Mouse (Mus musculus) inflammation-experienced regulatory T-cells, adult 6 months (primary cell): Measurements from ENCODE around the gene Olfr1326-ps1. TPM values are rescaled to one million over a fixed set of nuclear protein-coding genes. Genes with fewer than 3 reads are reported as not detected.

Experiments used
- ATAC-seq: one replicate; pipeline ENCODE4 v1.8.0; 2017
- polyA plus RNA-seq, 3 experiments: library from polyadenylated mRNA; unstranded; fragments of 100-300 nt; shearing (Covaris generic); gene quantifications; one replicate each; pipeline ENCODE4 v1.2.1; 2017

Gene Olfr1326-ps1
- polyA plus RNA-seq = not detected

DNA sequence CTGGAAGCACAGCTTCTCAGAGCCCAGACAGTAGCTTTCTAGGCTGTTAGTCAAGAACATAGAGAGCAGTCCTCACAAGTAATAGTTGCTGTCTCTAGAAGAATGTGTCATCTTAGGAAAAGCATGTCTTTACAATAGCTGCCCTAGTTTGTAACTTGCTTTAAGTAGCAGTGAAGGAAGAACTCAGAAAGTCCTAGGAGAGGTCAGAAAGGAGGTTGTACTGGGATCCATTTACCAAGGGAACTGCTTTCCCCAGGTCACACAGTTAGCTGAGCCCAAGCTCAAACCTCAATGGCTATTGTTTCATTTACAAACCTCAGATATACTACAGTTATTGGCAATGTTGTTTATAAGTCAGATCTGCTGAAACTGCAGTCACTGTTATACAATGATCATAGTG is at the start of gene Olfr1326-ps1:
Gene Olfr1326-ps1 (minus strand): TSS at position 101 of the 400 bp plus-strand sequence.
- no peak for ATAC-seq

DNA sequence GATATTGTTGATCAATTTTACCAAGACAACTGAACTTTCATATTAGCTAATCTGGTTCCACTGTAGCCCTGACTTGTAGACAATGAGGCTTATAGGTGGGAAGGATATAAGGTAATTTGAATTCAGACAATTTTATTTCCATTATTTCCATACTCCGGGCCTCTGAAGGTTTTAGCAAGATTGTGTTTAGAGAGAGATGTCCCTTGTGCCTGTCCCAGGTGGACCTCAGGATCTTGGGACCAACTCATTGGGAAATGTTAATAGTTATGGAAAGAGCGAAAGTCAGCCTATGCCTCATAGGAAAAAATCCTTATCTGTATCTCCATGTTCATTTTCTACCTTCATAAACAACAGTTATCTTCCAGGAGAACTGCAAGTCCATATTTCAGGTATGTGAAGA is 17.7 kb upstream of the Olfr1326-ps1 start, which contains the start of gene Olfr1325:
Gene Olfr1325 (plus strand): TSS at position 301 of the 400 bp plus-strand sequence.
- no peak for ATAC-seq

Other genes with a start within 250 kb of the Olfr1326-ps1 start
- gene Plxna3, start 245.8 kb downstream of the Olfr1326-ps1 start, polyA plus RNA-seq = 1 to 10 TPM; 1.6 to 6.5 (median 4.6) TPM
- 10 to 100 TPM; 70.0 to 79.0 (median 77.5) TPM for gene Lage3, start 221.3 kb downstream of the Olfr1326-ps1 start, polyA plus RNA-seq
- gene Ubl4a, start 201.7 kb downstream of the Olfr1326-ps1 start, polyA plus RNA-seq = 10 to 100 TPM; 40.7 to 90.2 (median 68.6) TPM
- 10 to 100 TPM; 18.1 to 31.3 (median 27.1) TPM for gene Slc10a3, start 201.5 kb downstream of the Olfr1326-ps1 start, polyA plus RNA-seq
- gene Fam3a, start 181.6 kb downstream of the Olfr1326-ps1 start, polyA plus RNA-seq = 10 to 100 TPM; 15.0 to 30.8 (median 30.5) TPM
- gene Ikbkg, start 181.6 kb downstream of the Olfr1326-ps1 start, polyA plus RNA-seq = 10 to 100 TPM; 34.9 to 43.6 (median 39.3) TPM
- gene G6pdx, start 145.7 kb downstream of the Olfr1326-ps1 start, polyA plus RNA-seq = 10 to 100 TPM; 25.4 to 32.9 (median 31.4) TPM
- gene Gm6880, start 93.5 kb downstream of the Olfr1326-ps1 start, polyA plus RNA-seq = not detected
- not detected for gene Olfr1325, start 17.8 kb upstream of the Olfr1326-ps1 start, polyA plus RNA-seq
- not detected for gene Gm5640, start 70.7 kb upstream of the Olfr1326-ps1 start, polyA plus RNA-seq
- gene Gm6890, start 166.0 kb upstream of the Olfr1326-ps1 start, polyA plus RNA-seq = not detected